Mouse (Mus musculus) thymus, adult 2 months (tissue): Measurements from ENCODE around the gene Get4. TPM values are rescaled to one million over a fixed set of nuclear protein-coding genes. Genes with fewer than 3 reads are reported as not detected.

Experiments
- DNase-seq: peaks from one replicate; pipeline ENCODE4 v3.0.0; 2021
- H3K27ac ChIP-seq: fragments of 200-500 bp; 2 replicates; pipeline ENCODE4 v1.5.1; 2012; ENCODE audit warnings: low read length, control low read depth; ENCODE audit not compliant: control insufficient read depth, insufficient read depth
- H3K27me3 ChIP-seq: fragments of 200-500 bp; 2 replicates; pipeline ENCODE4 v1.6.1; 2012; ENCODE audit warnings: mild to moderate bottlenecking, low read length, moderate library complexity, mixed read lengths; ENCODE audit not compliant: control insufficient read depth, insufficient read depth
- H3K36me3 ChIP-seq: fragments of 200-500 bp; 2 replicates; pipeline ENCODE4 v1.6.1; 2012; ENCODE audit warnings: mild to moderate bottlenecking, low read length, moderate library complexity; ENCODE audit not compliant: control insufficient read depth, insufficient read depth
- H3K4me1 ChIP-seq: fragments of 200-500 bp; replicated peaks from 2 replicates; pipeline ENCODE4 v1.6.1; 2012; ENCODE audit warnings: low read length; ENCODE audit not compliant: control insufficient read depth, insufficient read depth
- H3K4me3 ChIP-seq: fragments of 200-500 bp; 2 replicates; pipeline ENCODE4 v1.5.1; 2012; ENCODE audit warnings: mild to moderate bottlenecking, low read length, control low read depth, moderate library complexity; ENCODE audit not compliant: control insufficient read depth, insufficient read depth
- CTCF ChIP-seq: fragments of 200-500 bp; IDR thresholded peaks from 2 replicates; pipeline ENCODE4 v1.5.1; 2012; ENCODE audit warnings: mild to moderate bottlenecking, control low read depth, low read length, moderate library complexity, borderline replicate concordance; ENCODE audit not compliant: control insufficient read depth, poor library complexity, insufficient read depth; ENCODE audit errors: extremely low read depth
- POLR2A ChIP-seq: fragments of 200-500 bp; IDR thresholded peaks from 2 replicates; pipeline ENCODE4 v1.6.1; 2012; ENCODE audit warnings: mild to moderate bottlenecking, low read length, control low read depth, moderate library complexity; ENCODE audit not compliant: control insufficient read depth, poor library complexity, insufficient read depth; ENCODE audit errors: extremely low read depth
- WGBS: fragments of 180-500 bp; shearing (Covaris S2); methylation state at CpG from one replicate; pipeline ENCODE4 v1.1.7; 2018; 5-methylcytosine and 5-hydroxymethylcytosine counted together
- polyA plus RNA-seq: library from polyadenylated mRNA; depleted of rRNA; stranded (reverse); fragments of >200 nt; gene quantifications from 2 replicates; pipeline ENCODE4 v1.2.3, GENCODE M21; 2012

Gene Get4
- polyA plus RNA-seq, 1 experiment: 186 TPM

GRCm38 (mm10) chr5:139271994-139272554 is 19.9 kb downstream of the Get4 start:
- H3K4me1 ChIP-seq: no peaks in the 10 kb centered on the region
- H3K27ac ChIP-seq: no peak overlapping the region
- H3K36me3 ChIP-seq: peaks cover 17% of the 10 kb centered on the region
- DNase-seq: no peak
- TF ChIP-seq CTCF (no peak), POLR2A (no peak)
- no peak overlapping the region for H3K4me3 ChIP-seq
- no peaks in the 10 kb centered on the region for H3K27me3 ChIP-seq
- 89% methylated on average over 8 of the region's 8 CpGs for WGBS

GRCm38 (mm10) chr5:139277287-139277686 is 25.2 kb downstream of the Get4 start:
- Histone ChIP-seq H3K36me3 (no peaks in the 10 kb centered on the region), H3K4me3 (no peak overlapping the region), H3K27ac (no peak overlapping the region), H3K27me3 (no peaks in the 10 kb centered on the region), H3K4me1 (no peaks in the 10 kb centered on the region)
- no peak for TF ChIP-seq CTCF
- DNase-seq: no peak
- WGBS: 74% methylated on average over 8 of the region's 8 CpGs

GRCm38 (mm10) chr5:139281373-139282112 is 29.4 kb downstream of the Get4 start:
- Histone ChIP-seq H3K36me3 (no peaks in the 10 kb centered on the region), H3K27ac (no peak overlapping the region), H3K27me3 (no peaks in the 10 kb centered on the region), H3K4me3 (no peak overlapping the region), H3K4me1 (no peaks in the 10 kb centered on the region)
- no peak for DNase-seq
- TF ChIP-seq CTCF: no peak
- TF ChIP-seq POLR2A: no peak
- WGBS: 80% methylated on average over 10 of the region's 11 CpGs

GRCm38 (mm10) chr5:139282191-139282590 is 30.1 kb downstream of the Get4 start:
- TF ChIP-seq CTCF (peak; percentile 91), POLR2A (no peak)
- no peaks in the 10 kb centered on the region for H3K36me3 ChIP-seq
- peak; percentile 73 for DNase-seq
- 6% methylated on average over 15 of the region's 15 CpGs for WGBS
- no peaks in the 10 kb centered on the region for H3K4me1 ChIP-seq
- no peaks in the 10 kb centered on the region for H3K27me3 ChIP-seq
- H3K4me3 ChIP-seq: no peak overlapping the region
- H3K27ac ChIP-seq: no peak overlapping the region

- Histone ChIP-seq H3K27me3 (no peaks in the 10 kb centered on the region), H3K27ac (no peak overlapping the region), H3K36me3 (no peaks in the 10 kb centered on the region), H3K4me3 (no peak overlapping the region), H3K4me1 (no peaks in the 10 kb centered on the region; the same call in 1 of the 2 replicates)
- DNase-seq: no peak
- no peak for TF ChIP-seq CTCF
- no peak for TF ChIP-seq POLR2A
- 97% methylated on average over 14 of the region's 14 CpGs for WGBS
Measured at GRCm38 (mm10) chr5:139283460-139284180, 31.5 kb downstream of the Get4 start.

- Histone ChIP-seq H3K4me1 (peaks cover 5% of the 10 kb centered on the region; the same call in 1 of the 2 replicates), H3K27ac (no peak overlapping the region), H3K27me3 (no peaks in the 10 kb centered on the region), H3K36me3 (no peaks in the 10 kb centered on the region), H3K4me3 (no peak overlapping the region)
- no peak for DNase-seq
- WGBS: 49% methylated on average over 8 of the region's 8 CpGs
- TF ChIP-seq CTCF (no peak), POLR2A (no peak)
Measured at GRCm38 (mm10) chr5:139285383-139286067, 33.4 kb downstream of the Get4 start.
